In genomic region chr10:43870752-43871151, GRCm38 (mm10) we compare ENCODE assay signal across 9 mouse cellular contexts. TPM values are rescaled to one million over a fixed set of nuclear protein-coding genes. Genes with fewer than 3 reads are reported as not detected.
DNase-seq lines count a peak whose midpoint lies in the region; ATAC-seq and TF ChIP-seq lines count a peak whose summit lies in the region.
"Had no signal": no experiment of that assay in that cellular context is flagged by ENCODE, and none has a peak within 500 bp of the region (broad histone marks: within the 10 kb centered on the region; RNA-seq: fewer than 3 reads in every experiment).

No protein-coding gene starts in this region.

- TF ChIP-seq CTCF in ES-Bruce4 (IDR thresholded peaks at IDR 0.05; ENCODE audit: low read depth, low read length), result peak; percentile 45
- TF ChIP-seq CTCF in liver, postnatal 0 days (IDR thresholded peaks at IDR 0.05; ENCODE audit: low read depth), result peak; percentile 95
- TF ChIP-seq CTCF in stomach, postnatal 0 days (IDR thresholded peaks at IDR 0.05; ENCODE audit: low read depth), result peak; percentile 84

- no peaks in the 10 kb centered on the region for H3K36me3 ChIP-seq in hindbrain, embryonic 11.5 days (ENCODE audit: control insufficient read depth, insufficient read depth, low read length)
- no peaks in the 10 kb centered on the region for H3K36me3 ChIP-seq in hindbrain, embryonic 12.5 days
- H3K36me3 ChIP-seq in ES-Bruce4 (ENCODE audit: control insufficient read depth, insufficient read depth, low read length, poor library complexity, severe bottlenecking), result no peaks in the 10 kb centered on the region; the same call in 1 of the 2 replicates
- H3K36me3 ChIP-seq in liver, postnatal 0 days (replicated peaks; ENCODE audit: insufficient read depth, low read length), result no peaks in the 10 kb centered on the region
- H3K36me3 ChIP-seq in stomach, postnatal 0 days (ENCODE audit: control insufficient read depth, insufficient read depth, low read length), result no peaks in the 10 kb centered on the region

- no peak overlapping the region for H3K9ac ChIP-seq in hindbrain, embryonic 11.5 days (ENCODE audit: low read depth, low read length)
- no peak overlapping the region for H3K9ac ChIP-seq in hindbrain, embryonic 12.5 days
- no peak overlapping the region for H3K9ac ChIP-seq in ES-Bruce4 (ENCODE audit: low read depth, poor library complexity, severe bottlenecking)
- no peak overlapping the region for H3K9ac ChIP-seq in liver, postnatal 0 days (replicated peaks)
- H3K9ac ChIP-seq in stomach, postnatal 0 days (ENCODE audit: low read length), result no peak overlapping the region

- TF ChIP-seq EP300 in ES-Bruce4 (IDR thresholded peaks at IDR 0.05; ENCODE audit: insufficient read depth, low read depth, low read length), result no peak
- TF ChIP-seq EP300 in liver, postnatal 0 days (IDR thresholded peaks at IDR 0.05; ENCODE audit: low read depth), result no peak
- no peak for TF ChIP-seq EP300 in stomach, postnatal 0 days (optimal IDR thresholded peaks at IDR 0.05)

- DNase-seq in hindbrain, embryonic 11.5 days (ENCODE audit: low spot score), result peak; percentile 70
- DNase-seq in A20 (ENCODE audit: low read depth, low spot score), result peak; percentile 70
- peak; percentile 72 for DNase-seq in embryo, embryonic 10 days (ENCODE audit: low spot score)
- DNase-seq in liver, postnatal 0 days, result peak; percentile 46
- peak; percentile 18 for DNase-seq in stomach, postnatal 0 days (ENCODE audit: low spot score)
- no peak for DNase-seq in layer of hippocampus, adult 18-20 months (ENCODE audit: low spot score in 2 of 2)

- WGBS in hindbrain, embryonic 11.5 days, result 69% methylated on average over 10 of the region's 10 CpGs
- WGBS in hindbrain, embryonic 12.5 days, result 72% methylated on average over 10 of the region's 10 CpGs
- 72% methylated on average over 10 of the region's 10 CpGs for WGBS in liver, postnatal 0 days (ENCODE audit: insufficient replicate concordance)
- WGBS in stomach, postnatal 0 days, result 68% methylated on average over 10 of the region's 10 CpGs

- TF ChIP-seq POLR2A in ES-Bruce4 (IDR thresholded peaks at IDR 0.05; ENCODE audit: insufficient read depth, low read length), result no peak

- no peak overlapping the region for H3K4me3 ChIP-seq in hindbrain, embryonic 11.5 days (ENCODE audit: low read depth, low read length)
- no peak overlapping the region for H3K4me3 ChIP-seq in hindbrain, embryonic 12.5 days
- H3K4me3 ChIP-seq in ES-Bruce4 (ENCODE audit: low read depth, low read length), result no peak overlapping the region
- H3K4me3 ChIP-seq in liver, postnatal 0 days (ENCODE audit: low read depth, low read length), result no peak overlapping the region
- no peak overlapping the region for H3K4me3 ChIP-seq in stomach, postnatal 0 days (ENCODE audit: low read depth, low read length)

- no peaks in the 10 kb centered on the region for H3K9me3 ChIP-seq in hindbrain, embryonic 11.5 days (ENCODE audit: control insufficient read depth, low read length)
- no peaks in the 10 kb centered on the region for H3K9me3 ChIP-seq in hindbrain, embryonic 12.5 days (replicated peaks)
- peaks cover 14% of the 10 kb centered on the region for H3K9me3 ChIP-seq in ES-Bruce4 (replicated peaks; ENCODE audit: control insufficient read depth, insufficient read depth, low read length, poor library complexity, severe bottlenecking)
- H3K9me3 ChIP-seq in liver, postnatal 0 days (ENCODE audit: low read length), result 0 out of 2 replicates have a peak, but pooled peaks cover 5% of the 10 kb centered on the region
- H3K9me3 ChIP-seq in stomach, postnatal 0 days (ENCODE audit: control insufficient read depth, low read length), result no peaks in the 10 kb centered on the region

- H3K27ac ChIP-seq in hindbrain, embryonic 11.5 days (ENCODE audit: low read depth, low read length), result no peak overlapping the region
- no peak overlapping the region for H3K27ac ChIP-seq in hindbrain, embryonic 12.5 days
- H3K27ac ChIP-seq in ES-Bruce4 (ENCODE audit: insufficient read depth, low read length), result no peak overlapping the region
- H3K27ac ChIP-seq in liver, postnatal 0 days (ENCODE audit: low read depth), result no peak overlapping the region
- no peak overlapping the region for H3K27ac ChIP-seq in stomach, postnatal 0 days (replicated peaks)
- H3K27ac ChIP-seq: macrophage had no signal

- no peak for ATAC-seq in hindbrain, embryonic 11.5 days (ENCODE audit: low FRiP score)
- ATAC-seq in hindbrain, embryonic 12.5 days (ENCODE audit: low FRiP score), result no peak
- no peak for ATAC-seq in liver, postnatal 0 days
- no peak for ATAC-seq in stomach, postnatal 0 days (ENCODE audit: low FRiP score, low TSS enrichment)

- H3K27me3 ChIP-seq in hindbrain, embryonic 11.5 days (ENCODE audit: control insufficient read depth, insufficient read depth, low read length), result no peaks in the 10 kb centered on the region
- H3K27me3 ChIP-seq in hindbrain, embryonic 12.5 days, result no peaks in the 10 kb centered on the region
- no peaks in the 10 kb centered on the region for H3K27me3 ChIP-seq in ES-Bruce4 (ENCODE audit: control insufficient read depth, insufficient read depth, low read length, poor library complexity, severe bottlenecking)
- H3K27me3 ChIP-seq in liver, postnatal 0 days (ENCODE audit: insufficient read depth, low read length), result no peaks in the 10 kb centered on the region
- H3K27me3 ChIP-seq in stomach, postnatal 0 days (ENCODE audit: control insufficient read depth, insufficient read depth, low read length), result no peaks in the 10 kb centered on the region

- no peaks in the 10 kb centered on the region for H3K4me1 ChIP-seq in hindbrain, embryonic 11.5 days (replicated peaks; ENCODE audit: control insufficient read depth, insufficient read depth, low read length)
- no peaks in the 10 kb centered on the region for H3K4me1 ChIP-seq in hindbrain, embryonic 12.5 days
- no peaks in the 10 kb centered on the region for H3K4me1 ChIP-seq in ES-Bruce4 (ENCODE audit: control insufficient read depth, insufficient read depth, low read length)
- H3K4me1 ChIP-seq in liver, postnatal 0 days (ENCODE audit: insufficient read depth), result no peaks in the 10 kb centered on the region
- H3K4me1 ChIP-seq in stomach, postnatal 0 days (replicated peaks; ENCODE audit: control insufficient read depth, insufficient read depth), result no peaks in the 10 kb centered on the region

- no peak overlapping the region for H3K4me2 ChIP-seq in hindbrain, embryonic 11.5 days (replicated peaks; ENCODE audit: low read depth, low read length)
- no peak overlapping the region for H3K4me2 ChIP-seq in hindbrain, embryonic 12.5 days (replicated peaks)
- H3K4me2 ChIP-seq in liver, postnatal 0 days (ENCODE audit: low read depth, low read length), result no peak overlapping the region
- H3K4me2 ChIP-seq in stomach, postnatal 0 days (replicated peaks; ENCODE audit: low read depth), result no peak overlapping the region

RNA-seq across cellular contexts. Expression of gene Qrsl1, which starts 30.8 kb away (rescaled TPM):
- polyA plus RNA-seq in hindbrain, embryonic 11.5 days (2014; fragmentation: Nextera tagmentation; extraction: Ambion mirVana), result 29.7 and 30.1 TPM in 2 replicates
- polyA plus RNA-seq in hindbrain, embryonic 12.5 days (2016; fragmentation: Nextera tagmentation; extraction: Ambion mirVana), result 22.7 and 24.1 TPM in 2 replicates
- 22.9 and 26.4 TPM in 2 replicates for polyA plus RNA-seq in ES-Bruce4 (2011; ENCODE audit: insufficient read depth, insufficient read length, low read depth, missing spikeins)
- 7.3 and 7.4 TPM in 2 replicates for polyA plus RNA-seq in liver, postnatal 0 days (2015; fragmentation: Nextera tagmentation; extraction: Ambion mirVana)
- polyA plus RNA-seq in stomach, postnatal 0 days (2015; fragmentation: Nextera tagmentation; extraction: Ambion mirVana), result 13.2 and 13.4 TPM in 2 replicates
- total RNA-seq in layer of hippocampus, adult 18-20 months (2021), result 10 to 100 TPM; 13.8 to 14.4 TPM

RNA-seq across cellular contexts. Expression of gene Rtn4ip1, which starts 30.9 kb away (rescaled TPM):
- 20.0 and 20.5 TPM in 2 replicates for polyA plus RNA-seq in hindbrain, embryonic 11.5 days (2014; fragmentation: Nextera tagmentation; extraction: Ambion mirVana)
- polyA plus RNA-seq in hindbrain, embryonic 12.5 days (2016; fragmentation: Nextera tagmentation; extraction: Ambion mirVana), result 15.9 and 18.0 TPM in 2 replicates
- polyA plus RNA-seq in ES-Bruce4 (2011; ENCODE audit: insufficient read depth, insufficient read length, low read depth, missing spikeins), result 25.8 and 27.4 TPM in 2 replicates
- polyA plus RNA-seq in liver, postnatal 0 days (2015; fragmentation: Nextera tagmentation; extraction: Ambion mirVana), result 7.6 and 9.6 TPM in 2 replicates
- polyA plus RNA-seq in stomach, postnatal 0 days (2015; fragmentation: Nextera tagmentation; extraction: Ambion mirVana), result 7.4 and 7.6 TPM in 2 replicates
- 10 to 100 TPM; 13.4 to 13.6 TPM for total RNA-seq in layer of hippocampus, adult 18-20 months (2021)

Comparison
In these comparisons a context has a peak if more than half of its experiments do, and no peak if none do; other contexts are left out.
1. DNase-seq: peak in hindbrain, embryonic 11.5 days (single experiment), A20 (single experiment), embryo, embryonic 10 days (single experiment), liver, postnatal 0 days (single experiment) and stomach, postnatal 0 days (single experiment); none in layer of hippocampus, adult 18-20 months (0 of 2).
2. CTCF ChIP-seq: peak in every context shown above with its lines; median percentile 95 in liver, postnatal 0 days; 84 in stomach, postnatal 0 days; 45 in ES-Bruce4.